Comparison of ENCODE assay signal across 31 mouse cellular contexts in genomic region chr2:172376551-172376950, GRCm38 (mm10). TPM values are rescaled to one million over a fixed set of nuclear protein-coding genes. Genes with fewer than 3 reads are reported as not detected.
DNase-seq lines count a peak whose midpoint lies in the region; ATAC-seq and TF ChIP-seq lines count a peak whose summit lies in the region.
"Had no signal": no experiment of that assay in that cellular context is flagged by ENCODE, and none has a peak within 500 bp of the region (broad histone marks: within the 10 kb centered on the region; RNA-seq: fewer than 3 reads in every experiment).

No protein-coding gene starts in this region.

- no peak overlapping the region for H3K9ac ChIP-seq in embryonic facial prominence, embryonic 14.5 days (ENCODE audit: low read depth, low read length)
- H3K9ac ChIP-seq in ES-E14 (ENCODE audit: insufficient read depth, low read depth, low read length, poor library complexity, severe bottlenecking) = no peak overlapping the region
- no peak overlapping the region for H3K9ac ChIP-seq in hindbrain, embryonic 11.5 days (ENCODE audit: low read depth, low read length)
- H3K9ac ChIP-seq: embryonic facial prominence, embryonic 12.5 days; forebrain, embryonic 12.5 days; forebrain, postnatal 0 days; heart, embryonic 13.5 days; limb, embryonic 12.5 days; liver, embryonic 15.5 days; lung, embryonic 14.5 days; midbrain, embryonic 13.5 days; neural tube, embryonic 13.5 days had no signal

- no peaks in the 10 kb centered on the region for H3K9me3 ChIP-seq in embryonic facial prominence, embryonic 14.5 days (ENCODE audit: control insufficient read depth, low read length)
- H3K9me3 ChIP-seq in embryonic facial prominence, embryonic 10.5 days = no peaks in the 10 kb centered on the region
- H3K9me3 ChIP-seq in E14TG2a.4 (ENCODE audit: low read length) (no peaks in the 10 kb centered on the region), ES-E14 (ENCODE audit: control insufficient read depth, insufficient read depth, low read depth, low read length) (no peaks in the 10 kb centered on the region)
- no peaks in the 10 kb centered on the region for H3K9me3 ChIP-seq in hindbrain, embryonic 11.5 days (ENCODE audit: control insufficient read depth, low read length)
- H3K9me3 ChIP-seq: embryonic facial prominence, embryonic 12.5 days; forebrain, embryonic 12.5 days; G1E; heart, embryonic 13.5 days; limb, embryonic 12.5 days; liver, embryonic 15.5 days; midbrain, embryonic 13.5 days; neural tube, embryonic 13.5 days had no signal

- H3K27ac ChIP-seq in embryonic facial prominence, embryonic 14.5 days (replicated peaks; ENCODE audit: low read depth, low read length) = no peak overlapping the region
- H3K27ac ChIP-seq in embryonic facial prominence, embryonic 10.5 days (replicated peaks) = no peak overlapping the region
- H3K27ac ChIP-seq in ES-E14 (ENCODE audit: insufficient read depth, low read depth, low read length, poor library complexity, severe bottlenecking) = peak overlapping the region; percentile 48; the same call in 1 of the 2 replicates
- no peak overlapping the region for H3K27ac ChIP-seq in hindbrain, embryonic 11.5 days (ENCODE audit: low read depth, low read length)
- H3K27ac ChIP-seq: embryonic facial prominence, embryonic 12.5 days; forebrain, embryonic 12.5 days; heart, adult 2 months; heart, embryonic 13.5 days; layer of hippocampus, adult 2 months; left cerebral cortex, adult 2 months; limb, embryonic 12.5 days; liver, embryonic 15.5 days; midbrain, embryonic 13.5 days; neural tube, embryonic 13.5 days had no signal

- 0 out of 2 replicates have a peak, but pooled peaks have one; percentile 9 for ATAC-seq in embryonic facial prominence, embryonic 14.5 days (ENCODE audit: low read depth)
- no peak for ATAC-seq in hindbrain, embryonic 11.5 days (ENCODE audit: low FRiP score)
- ATAC-seq: forebrain, postnatal 0 days; hindbrain, embryonic 16.5 days; midbrain, embryonic 13.5 days; Patski had no signal

- H3K4me3 ChIP-seq in embryonic facial prominence, embryonic 14.5 days (ENCODE audit: low read depth, low read length) = no peak overlapping the region
- H3K4me3 ChIP-seq in embryonic facial prominence, embryonic 10.5 days = no peak overlapping the region
- H3K4me3 ChIP-seq in E14TG2a.4 (replicated peaks; ENCODE audit: low read length) = 0 out of 2 replicates have a peak overlapping the region, but pooled peaks have one; percentile 20
- no peak overlapping the region for H3K4me3 ChIP-seq in ES-E14 (ENCODE audit: insufficient read depth in 1 of 2, low read depth in 1 of 2, low read length in 2 of 2, poor library complexity in 1 of 2, severe bottlenecking in 1 of 2)
- H3K4me3 ChIP-seq in hindbrain, embryonic 11.5 days (ENCODE audit: low read depth, low read length) = no peak overlapping the region
- H3K4me3 ChIP-seq: embryonic facial prominence, embryonic 12.5 days; forebrain, embryonic 12.5 days; heart, adult 2 months; heart, embryonic 13.5 days; layer of hippocampus, adult 2 months; left cerebral cortex, adult 2 months; limb, embryonic 12.5 days; liver, embryonic 15.5 days; midbrain, embryonic 13.5 days; neural tube, embryonic 13.5 days had no signal

- in situ Hi-C loops in ES-E14 (cut with MboI; ENCODE audit: low sequenced_read_pairs in 2 of 2, unreplicated experiment in 2 of 2) = no loop called here

- H3K4me2 ChIP-seq in embryonic facial prominence, embryonic 14.5 days (ENCODE audit: low read depth, low read length) = no peak overlapping the region
- no peak overlapping the region for H3K4me2 ChIP-seq in hindbrain, embryonic 11.5 days (replicated peaks; ENCODE audit: low read depth, low read length)
- H3K4me2 ChIP-seq: embryonic facial prominence, embryonic 12.5 days; forebrain, embryonic 12.5 days; heart, embryonic 13.5 days; limb, embryonic 12.5 days; liver, embryonic 15.5 days; lung, embryonic 14.5 days; midbrain, embryonic 13.5 days; neural tube, embryonic 13.5 days had no signal

- 93% methylated on average over 4 of the region's 4 CpGs for WGBS in embryonic facial prominence, embryonic 14.5 days
- WGBS in embryonic facial prominence, embryonic 10.5 days = 92% methylated on average over 4 of the region's 4 CpGs
- 92% methylated on average over 4 of the region's 4 CpGs for WGBS in hindbrain, embryonic 11.5 days

- no peak for DNase-seq in embryonic facial prominence, embryonic 14.5 days (ENCODE audit: low spot score)
- no peak for DNase-seq in embryonic facial prominence, embryonic 10.5 days (ENCODE audit: low spot score)
- DNase-seq in ES-E14 (ENCODE audit: low read depth, low spot score) = no peak
- DNase-seq in gonadal fat pad, adult 2 months (ENCODE audit: low read depth) = peak; percentile 61
- DNase-seq in thymus, postnatal 36 days = no peak
- no peak for DNase-seq in hindbrain, embryonic 11.5 days (ENCODE audit: low spot score)
- DNase-seq: B cell, adult 2 months; cerebellum, adult 8-10 months; cerebellum, postnatal 36 days; forebrain, postnatal 0 days; gastrocnemius, postnatal 36 days; heart, adult 2 months; heart, postnatal 10 days; kidney, adult 18-20 months; kidney, postnatal 36 days; lung, embryonic 14.5 days had no signal

- peaks cover 87% of the 10 kb centered on the region for H3K36me3 ChIP-seq in embryonic facial prominence, embryonic 14.5 days (ENCODE audit: control insufficient read depth, insufficient read depth, low read length)
- peaks cover 91% of the 10 kb centered on the region for H3K36me3 ChIP-seq in embryonic facial prominence, embryonic 10.5 days (replicated peaks)
- H3K36me3 ChIP-seq in E14TG2a.4 (ENCODE audit: insufficient read depth, low read length) (peaks cover 86% of the 10 kb centered on the region), ES-E14 (ENCODE audit: control insufficient read depth, insufficient read depth, low read length, poor library complexity, severe bottlenecking) (peaks cover 68% of the 10 kb centered on the region)
- peaks cover 35% of the 10 kb centered on the region; the same call in 1 of the 2 replicates for H3K36me3 ChIP-seq in hindbrain, embryonic 11.5 days (ENCODE audit: control insufficient read depth, insufficient read depth, low read length)

- no peak for TF ChIP-seq CTCF in E14TG2a.4 (conservative IDR thresholded peaks at IDR 0.05; ENCODE audit: low read length)

- H3K27me3 ChIP-seq in embryonic facial prominence, embryonic 14.5 days (replicated peaks; ENCODE audit: control insufficient read depth, insufficient read depth, low read length) = no peaks in the 10 kb centered on the region
- no peaks in the 10 kb centered on the region for H3K27me3 ChIP-seq in embryonic facial prominence, embryonic 10.5 days (replicated peaks; ENCODE audit: low read depth, poor library complexity, severe bottlenecking)
- no peaks in the 10 kb centered on the region for H3K27me3 ChIP-seq in E14TG2a.4 (ENCODE audit: insufficient read depth, low read length)
- no peaks in the 10 kb centered on the region for H3K27me3 ChIP-seq in hindbrain, embryonic 11.5 days (ENCODE audit: control insufficient read depth, insufficient read depth, low read length)
- H3K27me3 ChIP-seq: embryonic facial prominence, embryonic 12.5 days; forebrain, embryonic 12.5 days; heart, embryonic 13.5 days; limb, embryonic 12.5 days; liver, embryonic 15.5 days; midbrain, embryonic 13.5 days; neural tube, embryonic 13.5 days; Patski had no signal

- peaks cover 6% of the 10 kb centered on the region for H3K4me1 ChIP-seq in embryonic facial prominence, embryonic 14.5 days (ENCODE audit: control insufficient read depth, insufficient read depth, low read length)
- peaks cover 8% of the 10 kb centered on the region for H3K4me1 ChIP-seq in embryonic facial prominence, embryonic 10.5 days
- H3K4me1 ChIP-seq in E14TG2a.4 (replicated peaks; ENCODE audit: low read depth, low read length) (peaks cover 90% of the 10 kb centered on the region), ES-E14 (ENCODE audit: control insufficient read depth in 2 of 2, insufficient read depth in 2 of 2, low read length in 2 of 2, poor library complexity in 1 of 2) (peaks cover 0 to 38% of the 10 kb centered on the region in 2 experiments; a peak in 1 of 4 replicates)
- H3K4me1 ChIP-seq in hindbrain, embryonic 11.5 days (replicated peaks; ENCODE audit: control insufficient read depth, insufficient read depth, low read length) = no peaks in the 10 kb centered on the region

TF ChIP-seq in ES-E14, 5 proteins besides CTCF, POLR2A, EP300 and RAD21 (continues in another document):
- no peak for TF ChIP-seq MAFK (IDR thresholded peaks at IDR 0.05; ENCODE audit: insufficient read depth, low read depth, low read length)
- TF ChIP-seq HCFC1 (IDR thresholded peaks at IDR 0.05; ENCODE audit: borderline replicate concordance, insufficient read depth, low read length) = no peak
- no peak for TF ChIP-seq CHD2 (IDR thresholded peaks at IDR 0.05; ENCODE audit: low read depth, low read length)

RNA-seq across cellular contexts. Expression of gene Cstf1, which starts 6.1 kb away (rescaled TPM):
- 37.3 and 40.7 TPM in 2 replicates for polyA plus RNA-seq in embryonic facial prominence, embryonic 14.5 days (2014; fragmentation: Nextera tagmentation; extraction: Ambion mirVana)
- polyA plus RNA-seq in embryonic facial prominence, embryonic 10.5 days (2016; fragmentation: Nextera tagmentation; extraction: Ambion mirVana) = 57.9 and 59.1 TPM in 2 replicates
- 67.2 and 68.5 TPM in 2 replicates for total RNA-seq in ES-E14 (2012; rRNA removed)
- 31.3 and 32.2 TPM in 2 replicates for polyA plus RNA-seq in gonadal fat pad, adult 2 months (2012; rRNA removed)
- 44.7 and 44.9 TPM in 2 replicates for polyA plus RNA-seq in hindbrain, embryonic 11.5 days (2014; fragmentation: Nextera tagmentation; extraction: Ambion mirVana)

RNA-seq across cellular contexts. Expression of gene Aurka, which starts 6.2 kb away (rescaled TPM):
- 79.2 and 96.2 TPM in 2 replicates for polyA plus RNA-seq in embryonic facial prominence, embryonic 14.5 days (2014; fragmentation: Nextera tagmentation; extraction: Ambion mirVana)
- 220 and 229 TPM in 2 replicates for polyA plus RNA-seq in embryonic facial prominence, embryonic 10.5 days (2016; fragmentation: Nextera tagmentation; extraction: Ambion mirVana)
- total RNA-seq in ES-E14 (2012; rRNA removed) = 98.6 and 104 TPM in 2 replicates
- 2.6 TPM in 2 replicates for polyA plus RNA-seq in gonadal fat pad, adult 2 months (2012; rRNA removed)
- 142 and 144 TPM in 2 replicates for polyA plus RNA-seq in hindbrain, embryonic 11.5 days (2014; fragmentation: Nextera tagmentation; extraction: Ambion mirVana)

RNA-seq across cellular contexts. Expression of gene Cass4, which starts 17.0 kb away (rescaled TPM):
- polyA plus RNA-seq in embryonic facial prominence, embryonic 14.5 days (2014; fragmentation: Nextera tagmentation; extraction: Ambion mirVana) = 0.38 and 1.1 TPM in 2 replicates
- polyA plus RNA-seq in embryonic facial prominence, embryonic 10.5 days (2016; fragmentation: Nextera tagmentation; extraction: Ambion mirVana) = 0.14 and 0.21 TPM in 2 replicates
- 2.5 and 2.8 TPM in 2 replicates for total RNA-seq in ES-E14 (2012; rRNA removed)
- polyA plus RNA-seq in gonadal fat pad, adult 2 months (2012; rRNA removed) = 0.93 and 1.3 TPM in 2 replicates
- 0.12 and 0.40 TPM in 2 replicates for polyA plus RNA-seq in hindbrain, embryonic 11.5 days (2014; fragmentation: Nextera tagmentation; extraction: Ambion mirVana)
- total RNA-seq: liver, adult 2 months; megakaryocyte-erythroid progenitor cell, adult 5-6 weeks had no signal
- polyA plus RNA-seq: liver, adult 2 months; Patski had no signal

RNA-seq across cellular contexts. Expression of gene Fam210b, which starts 31.2 kb away (rescaled TPM):
- 13.1 and 16.0 TPM in 2 replicates for polyA plus RNA-seq in embryonic facial prominence, embryonic 14.5 days (2014; fragmentation: Nextera tagmentation; extraction: Ambion mirVana)
- polyA plus RNA-seq in embryonic facial prominence, embryonic 10.5 days (2016; fragmentation: Nextera tagmentation; extraction: Ambion mirVana) = 25.8 and 27.8 TPM in 2 replicates
- total RNA-seq in ES-E14 (2012; rRNA removed) = 1.6 and 2.0 TPM in 2 replicates
- polyA plus RNA-seq in gonadal fat pad, adult 2 months (2012; rRNA removed) = 15.4 and 20.1 TPM in 2 replicates
- 27.6 TPM in 2 replicates for polyA plus RNA-seq in hindbrain, embryonic 11.5 days (2014; fragmentation: Nextera tagmentation; extraction: Ambion mirVana)

Comparison
In these comparisons a context has a peak if more than half of its experiments do, and no peak if none do; other contexts are left out.
1. RNA of gene Aurka, which starts 6.2 kb away (polyA plus RNA-seq): 220 to 229 TPM in embryonic facial prominence, embryonic 10.5 days, 142 to 144 TPM in hindbrain, embryonic 11.5 days and 79.2 to 96.2 TPM in embryonic facial prominence, embryonic 14.5 days; 2.6 TPM in gonadal fat pad, adult 2 months; every median in the first group is over 10 times any median in the second.